Mouse (Mus musculus) cerebral cortex, adult 2 months (tissue): ENCODE results near the gene Cadps2.

ENCODE experiments used
- WGBS: fragments of 180-500 bp; shearing (Covaris S2); methylation state at CpG from one replicate; pipeline ENCODE4 v1.1.7; 2018; 5-methylcytosine and 5-hydroxymethylcytosine counted together

Gene Cadps2

GRCm38 (mm10) chr6:23252196-23253135 lies 586.8 kb downstream of the Cadps2 start:
- WGBS = 9% methylated on average over 20 of the region's 20 CpGs

GRCm38 (mm10) chr6:23251431-23251830 lies 587.8 kb downstream of the Cadps2 start:
- 24% methylated on average over 3 of the region's 3 CpGs for WGBS

GRCm38 (mm10) chr6:23250288-23250955 lies 588.8 kb downstream of the Cadps2 start:
- 6% methylated on average over 22 of the region's 22 CpGs for WGBS

GRCm38 (mm10) chr6:23249616-23250287 lies 589.5 kb downstream of the Cadps2 start:
- WGBS = 3% methylated on average over 29 of the region's 29 CpGs

- 2% methylated on average over 24 of the region's 24 CpGs for WGBS
Measured at GRCm38 (mm10) chr6:23249053-23249401, 590.2 kb downstream of the Cadps2 start.

GRCm38 (mm10) chr6:23248313-23249052 lies 590.7 kb downstream of the Cadps2 start, which contains the start of gene Fezf1:
Gene Fezf1, minus strand, starts transcription at chr6:23248362.
- 2% methylated on average over 31 of the region's 31 CpGs for WGBS

GRCm38 (mm10) chr6:23247512-23248312 lies 591.5 kb downstream of the Cadps2 start:
- WGBS = 1% methylated on average over 61 of the region's 61 CpGs

GRCm38 (mm10) chr6:23246790-23247511 lies 592.3 kb downstream of the Cadps2 start:
- WGBS = 4% methylated on average over 23 of the region's 23 CpGs

- WGBS = 5% methylated on average over 17 of the region's 17 CpGs
Measured at GRCm38 (mm10) chr6:23246061-23246789, 593.0 kb downstream of the Cadps2 start.

GRCm38 (mm10) chr6:23245545-23246011 lies 593.6 kb downstream of the Cadps2 start:
- 6% methylated on average over 23 of the region's 23 CpGs for WGBS

- WGBS = 22% methylated on average over 9 of the region's 9 CpGs
Measured at GRCm38 (mm10) chr6:23245121-23245520, 594.1 kb downstream of the Cadps2 start.

GRCm38 (mm10) chr6:23243821-23244760 lies 595.1 kb downstream of the Cadps2 start:
- 5% methylated on average over 15 of the region's 15 CpGs for WGBS
